Comparison of ENCODE assay signal across 10 mouse cellular contexts in genomic region chr4:40471880-40472279, GRCm38 (mm10). TPM values are rescaled to one million over a fixed set of nuclear protein-coding genes. Genes with fewer than 3 reads are reported as not detected.
A peak's percentile ranks its signal among the peaks of the same experiment; 100 is the strongest.
DNase-seq lines count a peak whose midpoint lies in the region; ATAC-seq lines count a peak whose summit lies in the region.
"Had no signal": no experiment of that assay in that cellular context is flagged by ENCODE, and none has a peak within 500 bp of the region (broad histone marks: within the 10 kb centered on the region; RNA-seq: fewer than 3 reads in every experiment).

Gene Tmem215 (plus strand): TSS chr4:40472180.

- no peaks in the 10 kb centered on the region for H3K4me1 ChIP-seq in liver, embryonic 11.5 days (replicated peaks; ENCODE audit: control insufficient read depth, insufficient read depth, low read length)
- H3K4me1 ChIP-seq in forebrain, embryonic 12.5 days = peaks cover 4% of the 10 kb centered on the region; the same call in 1 of the 2 replicates
- peaks cover 13% of the 10 kb centered on the region for H3K4me1 ChIP-seq in limb, embryonic 10.5 days
- H3K4me1 ChIP-seq in neural tube, embryonic 15.5 days = peaks cover 9% of the 10 kb centered on the region

- H3K36me3 ChIP-seq in liver, embryonic 11.5 days (ENCODE audit: control insufficient read depth, insufficient read depth, low read length) = no peaks in the 10 kb centered on the region
- H3K36me3 ChIP-seq in forebrain, embryonic 12.5 days (replicated peaks) = no peaks in the 10 kb centered on the region
- H3K36me3 ChIP-seq in limb, embryonic 10.5 days = no peaks in the 10 kb centered on the region
- H3K36me3 ChIP-seq in neural tube, embryonic 15.5 days = no peaks in the 10 kb centered on the region

- 78% methylated on average over 10 of the region's 10 CpGs for WGBS in liver, embryonic 11.5 days
- WGBS in forebrain, embryonic 12.5 days = 89% methylated on average over 10 of the region's 10 CpGs
- 85% methylated on average over 10 of the region's 10 CpGs for WGBS in limb, embryonic 10.5 days
- 88% methylated on average over 10 of the region's 10 CpGs for WGBS in neural tube, embryonic 15.5 days

- no peak within 1 kb of the TSS for H3K27ac ChIP-seq in liver, embryonic 11.5 days (ENCODE audit: low read depth, low read length)
- no peak within 1 kb of the TSS for H3K27ac ChIP-seq in forebrain, embryonic 12.5 days
- peak within 1 kb of the TSS; percentile 75 for H3K27ac ChIP-seq in limb, embryonic 10.5 days
- H3K27ac ChIP-seq in neural tube, embryonic 15.5 days (replicated peaks) = no peak within 1 kb of the TSS

- peak within 1 kb of the TSS; percentile 68 for H3K4me2 ChIP-seq in liver, embryonic 11.5 days
- peak within 1 kb of the TSS; percentile 85 for H3K4me2 ChIP-seq in forebrain, embryonic 12.5 days
- peak within 1 kb of the TSS; percentile 95 for H3K4me2 ChIP-seq in neural tube, embryonic 15.5 days

- H3K9me3 ChIP-seq in liver, embryonic 11.5 days (ENCODE audit: control insufficient read depth, low read length) = no peaks in the 10 kb centered on the region
- no peaks in the 10 kb centered on the region for H3K9me3 ChIP-seq in forebrain, embryonic 12.5 days
- H3K9me3 ChIP-seq in limb, embryonic 10.5 days (replicated peaks) = no peaks in the 10 kb centered on the region
- no peaks in the 10 kb centered on the region for H3K9me3 ChIP-seq in neural tube, embryonic 15.5 days (replicated peaks)

- H3K9ac ChIP-seq in liver, embryonic 11.5 days (ENCODE audit: low read depth, low read length) = no peak within 1 kb of the TSS
- peak within 1 kb of the TSS; percentile 58 for H3K9ac ChIP-seq in forebrain, embryonic 12.5 days
- H3K9ac ChIP-seq in neural tube, embryonic 15.5 days (replicated peaks) = peak within 1 kb of the TSS; percentile 54

- ATAC-seq in liver, embryonic 11.5 days (replicated peaks; ENCODE audit: low FRiP score) = no peak
- ATAC-seq in forebrain, embryonic 12.5 days (ENCODE audit: low FRiP score) = no peak
- no peak for ATAC-seq in neural tube, embryonic 15.5 days (ENCODE audit: low FRiP score)
- ATAC-seq: Patski had no signal

- peaks cover 19% of the 10 kb centered on the region for H3K27me3 ChIP-seq in liver, embryonic 11.5 days (replicated peaks; ENCODE audit: control insufficient read depth, insufficient read depth, low read length)
- peaks cover 31% of the 10 kb centered on the region for H3K27me3 ChIP-seq in forebrain, embryonic 12.5 days
- peaks cover 24% of the 10 kb centered on the region for H3K27me3 ChIP-seq in limb, embryonic 10.5 days (ENCODE audit: low read depth, poor library complexity, severe bottlenecking)
- H3K27me3 ChIP-seq in neural tube, embryonic 15.5 days (replicated peaks) = peaks cover 16% of the 10 kb centered on the region

- peak within 1 kb of the TSS; percentile 41 for H3K4me3 ChIP-seq in liver, embryonic 11.5 days (ENCODE audit: low read depth, low read length)
- peak within 1 kb of the TSS; percentile 48 for H3K4me3 ChIP-seq in forebrain, embryonic 12.5 days (replicated peaks)
- peak within 1 kb of the TSS; percentile 58 for H3K4me3 ChIP-seq in limb, embryonic 10.5 days
- peak within 1 kb of the TSS; percentile 53 for H3K4me3 ChIP-seq in neural tube, embryonic 15.5 days (replicated peaks)

- no peak for DNase-seq in liver, embryonic 11.5 days (ENCODE audit: low spot score)
- DNase-seq in liver = no peak
- DNase-seq in limb, embryonic 10.5 days (ENCODE audit: low spot score) = no peak
- DNase-seq in frontal cortex, postnatal 14 days (ENCODE audit: low spot score in 2 of 2) = no peak
- DNase-seq in ovary, postnatal 36 days (ENCODE audit: low spot score) = no peak
- DNase-seq in cerebellum, adult 8-10 months = no peak

RNA-seq across cellular contexts. Expression of gene Tmem215, which starts in this region (rescaled TPM):
- 0.32 and 0.33 TPM in 2 replicates for polyA plus RNA-seq in liver, embryonic 11.5 days (2014; fragmentation: Nextera tagmentation; extraction: Ambion mirVana)
- 0.19 and 0.38 TPM in 2 replicates for polyA plus RNA-seq in forebrain, embryonic 12.5 days (2016; fragmentation: Nextera tagmentation; extraction: Ambion mirVana)
- polyA plus RNA-seq in limb, embryonic 10.5 days (2016; fragmentation: Nextera tagmentation; extraction: Ambion mirVana) = 0.20 and 0.21 TPM in 2 replicates
- polyA plus RNA-seq in neural tube, embryonic 15.5 days (2015; fragmentation: Nextera tagmentation; extraction: Ambion mirVana) = 2.0 and 2.6 TPM in 2 replicates
- polyA plus RNA-seq: liver, adult 2 months; Patski had no signal
